Mouse (Mus musculus): ENCODE measurements around the gene H2al1m. TPM values are rescaled to one million over a fixed set of nuclear protein-coding genes. Genes with fewer than 3 reads are reported as not detected.
A peak's percentile ranks its signal among the peaks of the same experiment; 100 is the strongest.

Gene H2al1m
- polyA plus RNA-seq, 1 experiment from 2014 or later, result not detected

DNA sequence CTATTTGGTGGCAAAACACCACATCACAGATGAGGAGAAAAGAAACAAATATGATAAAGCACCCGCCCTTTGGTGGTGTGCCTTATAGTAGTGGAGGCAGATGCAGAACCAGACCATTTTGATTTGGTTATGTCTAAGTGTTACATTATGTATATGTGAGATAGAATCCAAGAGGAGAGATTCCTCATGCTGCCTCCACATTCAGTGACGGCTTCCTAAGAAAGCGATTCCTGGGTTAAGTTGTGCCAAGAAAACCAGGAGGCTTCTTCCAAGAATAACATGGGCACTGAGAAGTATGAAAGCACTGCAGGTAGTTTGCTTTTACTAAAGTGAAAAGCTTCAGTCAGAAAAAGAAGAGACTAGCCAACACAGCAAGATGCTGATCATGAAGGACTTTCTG, 28.7 kb upstream of the H2al1m start:
- no peaks in the 10 kb centered on the region for H3K9me3 ChIP-seq (replicated peaks; ENCODE audit: low read length)

GRCm38 (mm10) chrX:9256766-9257165, 26.8 kb upstream of the H2al1m start, which contains the start of gene Gm14862:
TSS of gene Gm14862 (minus strand) at chrX:9256899.
- no peak for TF ChIP-seq CTCF (IDR thresholded peaks at IDR 0.05; ENCODE audit: low read depth)
- Histone ChIP-seq H3K4me1 (replicated peaks; ENCODE audit: insufficient read depth, low read length) (no peaks in the 10 kb centered on the region), H3K27ac (no peak within 1 kb of the TSS), H3K9me3 (replicated peaks; ENCODE audit: low read length) (no peaks in the 10 kb centered on the region), H3K36me3 (ENCODE audit: insufficient read depth, low read length) (no peaks in the 10 kb centered on the region), H3K4me2 (ENCODE audit: low read length) (no peak within 1 kb of the TSS), H3K9ac (ENCODE audit: low read depth, low read length) (no peak within 1 kb of the TSS), H3K4me3 (replicated peaks; ENCODE audit: low read depth, low read length) (no peak within 1 kb of the TSS), H3K27me3 (ENCODE audit: insufficient read depth, low read length) (no peaks in the 10 kb centered on the region)
- DNase-seq (ENCODE audit: low spot score) (no peak), ATAC-seq (replicated peaks; ENCODE audit: low FRiP score, low read depth) (no peak)
- 72% methylated on average over 5 of the region's 5 CpGs for WGBS

More for the DNA sequence above, 28.7 kb upstream of the H2al1m start:
- H3K9ac ChIP-seq (ENCODE audit: low read depth, low read length), result no peak overlapping the region
- H3K27ac ChIP-seq, result no peak overlapping the region
- ATAC-seq (replicated peaks; ENCODE audit: low FRiP score, low read depth) (no peak), DNase-seq (ENCODE audit: low spot score) (no peak)
- H3K27me3 ChIP-seq (ENCODE audit: insufficient read depth, low read length), result no peaks in the 10 kb centered on the region
- no peak overlapping the region for H3K4me2 ChIP-seq (ENCODE audit: low read length)
- TF ChIP-seq CTCF (IDR thresholded peaks at IDR 0.05; ENCODE audit: low read depth), result no peak
- no peaks in the 10 kb centered on the region for H3K4me1 ChIP-seq (replicated peaks; ENCODE audit: insufficient read depth, low read length)
- no peaks in the 10 kb centered on the region for H3K36me3 ChIP-seq (ENCODE audit: insufficient read depth, low read length)
- H3K4me3 ChIP-seq (replicated peaks; ENCODE audit: low read depth, low read length), result no peak overlapping the region
- WGBS, result 89% methylated on average over 3 of the region's 3 CpGs

DNA sequence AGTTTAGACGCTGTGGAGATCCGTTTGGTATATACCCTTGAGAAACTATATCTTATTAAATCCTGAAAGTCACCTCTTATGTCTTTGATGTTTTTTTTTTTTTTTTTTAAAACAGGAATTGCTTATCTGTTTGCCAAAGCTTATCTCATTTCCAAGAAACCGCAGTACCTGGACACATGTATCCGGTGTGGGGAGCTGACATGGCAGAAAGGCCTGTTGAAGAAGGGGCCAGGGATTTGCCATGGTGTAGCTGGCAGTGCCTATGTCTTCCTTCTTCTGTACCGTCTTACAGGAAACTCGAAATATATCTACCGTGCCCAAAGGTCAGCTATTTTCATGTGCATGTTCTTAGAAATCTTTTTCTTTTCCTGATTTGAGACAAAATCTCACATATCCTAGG, 25.7 kb upstream of the H2al1m start:
- Histone ChIP-seq H3K36me3 (ENCODE audit: insufficient read depth, low read length) (no peaks in the 10 kb centered on the region), H3K27ac (no peak overlapping the region), H3K4me2 (ENCODE audit: low read length) (no peak overlapping the region), H3K4me1 (replicated peaks; ENCODE audit: insufficient read depth, low read length) (no peaks in the 10 kb centered on the region), H3K9me3 (replicated peaks; ENCODE audit: low read length) (no peaks in the 10 kb centered on the region), H3K9ac (ENCODE audit: low read depth, low read length) (no peak overlapping the region), H3K4me3 (replicated peaks; ENCODE audit: low read depth, low read length) (no peak overlapping the region), H3K27me3 (ENCODE audit: insufficient read depth, low read length) (no peaks in the 10 kb centered on the region)
- DNase-seq (ENCODE audit: low spot score) (no peak), ATAC-seq (replicated peaks; ENCODE audit: low FRiP score, low read depth) (no peak)
- 89% methylated on average over 7 of the region's 7 CpGs for WGBS
- no peak for TF ChIP-seq CTCF (IDR thresholded peaks at IDR 0.05; ENCODE audit: low read depth)

DNA sequence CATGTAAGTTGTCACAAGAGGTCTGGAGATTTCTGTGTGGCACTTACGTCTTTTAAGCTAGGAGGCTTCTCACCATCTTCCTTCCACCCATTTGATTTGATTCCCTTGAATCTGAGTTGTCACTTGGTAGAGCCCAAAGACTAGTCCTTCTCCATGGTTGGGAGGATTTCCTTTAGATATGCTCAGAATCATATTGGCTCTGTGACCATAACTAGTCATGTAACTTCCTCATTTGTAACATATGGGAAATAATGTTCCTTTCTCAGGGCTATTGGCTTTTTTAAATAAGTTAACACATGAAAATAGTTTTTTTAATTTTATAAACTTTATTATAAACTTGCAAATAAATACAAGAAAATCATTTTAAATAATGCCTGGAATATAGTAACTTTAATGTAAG, 24.3 kb upstream of the H2al1m start:
- H3K4me1 ChIP-seq (replicated peaks; ENCODE audit: insufficient read depth, low read length), result no peaks in the 10 kb centered on the region
- no peaks in the 10 kb centered on the region for H3K9me3 ChIP-seq (replicated peaks; ENCODE audit: low read length)
- TF ChIP-seq CTCF (IDR thresholded peaks at IDR 0.05; ENCODE audit: low read depth), result no peak
- H3K4me2 ChIP-seq (ENCODE audit: low read length), result no peak overlapping the region
- no peak overlapping the region for H3K9ac ChIP-seq (ENCODE audit: low read depth, low read length)
- H3K36me3 ChIP-seq (ENCODE audit: insufficient read depth, low read length), result no peaks in the 10 kb centered on the region
- no peak overlapping the region for H3K4me3 ChIP-seq (replicated peaks; ENCODE audit: low read depth, low read length)
- 77% methylated on average over 1 of the region's 1 CpGs for WGBS
- H3K27me3 ChIP-seq (ENCODE audit: insufficient read depth, low read length), result no peaks in the 10 kb centered on the region
- ATAC-seq (replicated peaks; ENCODE audit: low FRiP score, low read depth), result no peak
- H3K27ac ChIP-seq, result no peak overlapping the region
- DNase-seq (ENCODE audit: low spot score), result no peak

- Histone ChIP-seq H3K27ac (no peak overlapping the region), H3K9me3 (replicated peaks; ENCODE audit: low read length) (no peaks in the 10 kb centered on the region), H3K36me3 (ENCODE audit: insufficient read depth, low read length) (no peaks in the 10 kb centered on the region), H3K4me2 (ENCODE audit: low read length) (no peak overlapping the region), H3K9ac (ENCODE audit: low read depth, low read length) (no peak overlapping the region), H3K27me3 (ENCODE audit: insufficient read depth, low read length) (no peaks in the 10 kb centered on the region), H3K4me3 (replicated peaks; ENCODE audit: low read depth, low read length) (no peak overlapping the region), H3K4me1 (replicated peaks; ENCODE audit: insufficient read depth, low read length) (no peaks in the 10 kb centered on the region)
- no peak for ATAC-seq (replicated peaks; ENCODE audit: low FRiP score, low read depth)
- no peak for TF ChIP-seq CTCF (IDR thresholded peaks at IDR 0.05; ENCODE audit: low read depth)
- no peak for DNase-seq (ENCODE audit: low spot score)
- 72% methylated on average over 3 of the region's 3 CpGs for WGBS
These were observed 12.5 kb upstream of the H2al1m start for GRCm38 (mm10) chrX:9271112-9271511.

GRCm38 (mm10) chrX:9271947-9272459, 11.6 kb upstream of the H2al1m start:
- no peaks in the 10 kb centered on the region for H3K27me3 ChIP-seq (ENCODE audit: insufficient read depth, low read length)
- no peak for TF ChIP-seq CTCF (IDR thresholded peaks at IDR 0.05; ENCODE audit: low read depth)
- no peaks in the 10 kb centered on the region for H3K4me1 ChIP-seq (replicated peaks; ENCODE audit: insufficient read depth, low read length)
- ATAC-seq (replicated peaks; ENCODE audit: low FRiP score, low read depth) (no peak), DNase-seq (ENCODE audit: low spot score) (no peak)
- H3K9ac ChIP-seq (ENCODE audit: low read depth, low read length), result no peak overlapping the region
- H3K27ac ChIP-seq, result peak overlapping the region; percentile 28; the same call in 1 of the 2 replicates
- no peaks in the 10 kb centered on the region for H3K36me3 ChIP-seq (ENCODE audit: insufficient read depth, low read length)
- H3K4me2 ChIP-seq (ENCODE audit: low read length), result peak overlapping the region; percentile 54
- peak overlapping the region; percentile 51 for H3K4me3 ChIP-seq (replicated peaks; ENCODE audit: low read depth, low read length)
- no peaks in the 10 kb centered on the region for H3K9me3 ChIP-seq (replicated peaks; ENCODE audit: low read length)
- 27% methylated on average over 8 of the region's 8 CpGs for WGBS

Data from kidney, postnatal 0 days (tissue).